Mouse (Mus musculus): ENCODE measurements around the gene Neurod1. TPM values are rescaled to one million over a fixed set of nuclear protein-coding genes. Genes with fewer than 3 reads are reported as not detected.

The Neurod1 gene
- total RNA-seq, 2 experiments from 2014 or later: not detected

DNA sequence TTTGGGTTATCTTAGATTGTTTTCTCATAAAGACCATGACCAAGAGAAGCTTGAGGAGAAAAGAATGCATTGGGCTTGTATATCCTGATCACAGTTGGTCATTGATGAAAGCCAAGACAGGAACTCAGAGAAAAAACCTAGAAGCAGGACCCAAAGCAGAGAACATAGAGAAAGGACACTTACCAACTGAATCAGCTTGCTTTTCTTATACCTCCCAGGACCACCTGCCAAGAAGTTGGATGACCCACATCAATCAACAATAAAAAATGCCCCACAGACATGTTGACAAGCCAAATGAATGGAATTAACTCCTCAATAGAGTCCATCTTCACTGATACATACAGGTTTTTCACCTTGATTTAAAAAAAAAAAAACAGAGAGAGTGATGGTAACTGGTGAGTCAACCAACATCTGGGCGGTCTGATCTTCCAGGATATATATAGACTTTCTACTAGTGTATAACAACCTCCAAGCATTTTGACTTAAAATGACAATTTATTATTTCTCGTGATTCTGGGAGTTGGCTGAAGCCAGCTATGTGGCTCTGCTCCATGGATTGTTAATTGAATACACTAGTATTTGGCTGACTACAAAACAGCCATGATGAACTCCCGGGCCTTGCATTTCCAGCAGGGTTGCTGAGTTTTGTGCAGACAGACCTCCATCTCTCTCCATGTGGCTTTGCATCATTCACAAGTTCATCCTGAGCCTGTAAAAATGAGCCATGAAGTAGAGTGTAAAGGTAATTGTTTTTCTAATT is 12.5 kb downstream of the Neurod1 start:
- DNase-seq (ENCODE audit: low spot score): no peak

GRCm38 (mm10) chr2:79443401-79443800 is 13.2 kb downstream of the Neurod1 start:
- no peak for DNase-seq (ENCODE audit: low spot score)

DNA sequence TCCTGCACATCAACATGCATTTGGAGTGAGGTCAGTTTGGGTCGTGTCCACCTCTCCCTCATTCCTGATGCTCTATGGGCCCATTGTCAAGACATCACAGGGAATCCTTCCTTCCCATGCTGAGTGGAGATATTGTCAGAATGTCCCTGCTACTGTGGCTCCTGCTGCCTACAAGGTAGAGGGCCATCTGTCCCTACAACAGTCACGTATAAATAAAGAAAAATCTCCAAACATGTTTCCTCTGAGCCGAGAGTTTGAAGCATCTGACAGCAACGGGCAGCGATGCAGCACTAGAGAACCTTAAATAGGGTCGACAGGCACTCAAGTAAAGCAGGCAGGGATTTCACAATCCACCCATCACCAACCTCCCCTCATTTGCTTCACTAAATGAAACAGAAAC is 13.6 kb downstream of the Neurod1 start:
- DNase-seq (ENCODE audit: low spot score): no peak

- DNase-seq (ENCODE audit: low spot score): no peak
Measured at GRCm38 (mm10) chr2:79442227-79442626, 14.3 kb downstream of the Neurod1 start.

DNA sequence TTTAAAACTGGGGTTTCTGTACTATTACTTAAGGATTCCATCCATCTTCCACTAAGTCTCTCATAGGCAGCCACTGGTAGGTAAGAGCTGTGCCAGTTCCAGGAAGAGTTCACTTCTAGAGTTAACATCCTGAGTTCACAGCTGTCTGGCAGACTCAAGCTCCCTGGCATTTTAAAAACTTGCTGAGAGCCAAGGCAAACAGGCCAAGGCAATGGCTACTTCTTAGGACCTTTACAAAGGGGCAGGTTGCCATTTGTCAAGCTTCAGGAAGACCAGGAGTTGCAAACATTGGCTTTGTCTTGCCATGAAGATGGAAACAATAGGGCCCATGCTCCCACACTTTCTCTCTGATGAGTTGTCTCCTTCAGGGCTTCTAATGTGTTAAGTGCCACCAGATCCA is 26.5 kb downstream of the Neurod1 start:
- DNase-seq (ENCODE audit: low spot score): no peak

- peak; percentile 64 for DNase-seq (ENCODE audit: low spot score)
Measured at GRCm38 (mm10) chr2:79429650-79430049, 26.9 kb downstream of the Neurod1 start.

GRCm38 (mm10) chr2:79429108-79429507 is 27.4 kb downstream of the Neurod1 start:
- DNase-seq (ENCODE audit: low spot score): no peak

DNA sequence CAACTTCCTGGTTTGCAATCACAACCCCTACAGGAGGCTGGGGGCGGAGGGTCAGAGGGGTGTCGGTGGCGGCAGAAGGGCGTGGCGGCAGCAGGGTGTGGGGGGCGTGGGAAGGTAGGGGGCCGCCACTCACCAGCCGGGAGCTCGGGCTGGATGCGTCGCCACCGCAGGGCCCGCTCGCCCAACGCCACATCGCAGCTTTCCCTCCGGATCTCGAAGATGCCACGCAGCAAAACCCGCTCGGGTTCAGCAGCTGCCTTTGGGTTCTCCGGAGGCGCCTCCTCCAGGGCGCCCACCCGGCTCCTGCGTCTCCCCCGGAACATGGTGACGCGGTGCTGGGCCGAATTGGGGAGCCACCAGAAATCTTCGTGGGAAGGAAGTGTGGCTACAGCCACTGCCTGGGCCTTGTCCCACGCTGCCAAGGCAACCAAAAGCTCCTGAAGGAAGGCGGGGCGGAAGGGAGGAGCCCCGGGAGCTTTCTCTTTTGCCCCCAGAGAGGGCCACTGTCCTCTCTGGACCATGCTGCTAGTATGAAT is 27.9 kb downstream of the Neurod1 start:
- peak; percentile 16 for DNase-seq (ENCODE audit: low spot score)

DNA sequence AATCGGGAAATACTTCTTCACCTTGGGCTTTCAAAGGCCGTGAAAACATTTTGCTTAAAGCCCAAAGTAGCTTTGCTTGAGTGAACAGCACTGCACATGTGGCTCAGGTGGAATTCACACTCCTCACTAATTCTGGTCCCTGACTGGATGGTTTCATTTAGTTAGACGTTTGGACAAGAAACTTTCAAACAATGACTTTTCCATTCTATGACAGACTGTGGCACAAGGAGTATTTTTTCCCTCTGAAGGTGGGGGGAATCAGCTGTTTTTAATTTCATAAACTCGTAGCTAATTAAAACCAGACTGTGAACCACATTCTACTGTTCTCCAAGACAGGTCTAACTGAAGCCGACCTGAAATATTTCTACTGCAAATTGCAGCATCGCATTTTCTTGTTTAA is 28.5 kb downstream of the Neurod1 start:
- no peak for DNase-seq (ENCODE audit: low spot score)

GRCm38 (mm10) chr2:79421696-79422095 is 34.9 kb downstream of the Neurod1 start:
- DNase-seq (ENCODE audit: low spot score): no peak

DNA sequence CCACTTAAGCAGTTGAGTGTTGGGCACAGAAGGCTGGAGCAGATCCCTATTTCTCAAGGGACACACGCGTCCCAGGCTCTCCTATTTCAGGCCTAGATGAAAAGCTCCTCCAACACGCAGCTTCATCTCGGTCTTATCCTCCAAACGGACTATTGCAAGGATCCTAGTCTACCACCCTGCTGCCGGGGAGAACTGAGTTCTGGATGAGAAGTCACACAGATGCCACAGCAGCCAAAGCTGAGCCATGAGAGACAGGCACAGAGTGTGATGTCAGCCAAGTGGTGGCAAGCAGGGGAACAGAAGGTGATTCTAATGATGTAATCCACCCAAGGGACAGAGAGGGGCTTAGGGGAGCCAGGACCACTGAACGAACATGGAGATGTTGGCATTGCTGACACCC is 42.0 kb downstream of the Neurod1 start:
- DNase-seq (ENCODE audit: low spot score): no peak

- DNase-seq (ENCODE audit: low spot score): no peak
Measured at GRCm38 (mm10) chr2:79410903-79411255, 45.7 kb downstream of the Neurod1 start.

DNA sequence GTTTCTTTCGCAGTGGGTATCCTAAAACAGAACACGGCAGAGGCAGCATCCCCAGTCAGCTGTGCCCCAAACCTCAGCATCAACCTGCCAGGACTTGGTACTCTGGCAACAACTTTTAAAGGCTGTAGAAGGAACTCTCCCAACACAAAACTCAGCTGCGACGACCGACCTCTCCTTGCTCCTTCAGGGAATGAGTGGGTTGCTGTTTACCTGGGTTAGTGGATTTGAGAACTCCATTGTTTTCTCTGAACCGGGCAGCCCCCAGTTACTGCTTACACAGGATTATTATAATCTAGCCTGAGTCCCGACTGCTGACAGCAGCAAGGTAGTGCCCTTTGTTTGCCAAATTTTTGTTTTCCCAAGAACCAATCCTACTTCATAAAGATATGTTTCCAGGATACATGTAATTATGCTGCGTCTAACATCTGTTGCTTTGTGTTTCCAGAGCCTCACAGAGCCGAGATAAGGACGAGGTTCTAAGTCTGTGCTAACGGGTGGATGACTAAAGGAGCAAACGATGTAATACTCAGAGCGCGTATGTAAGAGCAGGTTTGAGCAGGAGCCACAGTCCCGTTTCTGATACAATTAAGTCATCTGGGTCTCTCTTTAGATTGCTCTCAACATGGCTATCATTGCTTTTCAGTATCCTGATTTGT is 46.2 kb downstream of the Neurod1 start:
- no peak for DNase-seq (ENCODE audit: low spot score)

- no peak for DNase-seq (ENCODE audit: low spot score)
Measured at GRCm38 (mm10) chr2:79405661-79406405, 50.7 kb downstream of the Neurod1 start.

Other genes with a start within 250 kb of the Neurod1 start
- gene Itga4, start 201.3 kb downstream of the Neurod1 start, total RNA-seq (2021): 1 to 10 TPM; 4.4 to 5.1 TPM
- under 1 TPM; 0.24 to 0.39 TPM for gene Cerkl, start within 50 bp of the Neurod1 start, total RNA-seq (2021)
- gene Itprid2, start 178.6 kb upstream of the Neurod1 start, total RNA-seq (2021): 10 to 100 TPM; 12.5 to 17.7 TPM

All from gastrocnemius, adult 18-20 months (tissue).